Mouse (Mus musculus) forebrain, postnatal 0 days (tissue): ENCODE results near the gene Gm20517. TPM values are rescaled to one million over a fixed set of nuclear protein-coding genes. Genes with fewer than 3 reads are reported as not detected.

Experiments
- ATAC-seq: fragments of 200-750 bp; cut with Nextera tagmentation; 2 replicates; pipeline ENCODE4 v1.8.0; 2017; ENCODE audit warnings: mild to moderate bottlenecking, moderate library complexity
- DNase-seq: peaks from one replicate; pipeline ENCODE4 v3.0.0-alpha.2; 2015
- H3K27ac ChIP-seq: fragments of 300-500 bp; sonication (generic); 2 replicates; pipeline ENCODE4 v1.5.1; 2014; ENCODE audit warnings: low read depth, mild to moderate bottlenecking, antibody characterized with exemption, low read length, moderate library complexity, mixed read lengths
- H3K27me3 ChIP-seq: fragments of 300-500 bp; sonication (generic); 2 replicates; pipeline ENCODE4 v1.6.1; 2014; ENCODE audit warnings: mild to moderate bottlenecking, low read length, mixed read lengths; ENCODE audit not compliant: insufficient read depth
- H3K36me3 ChIP-seq: fragments of 300-500 bp; sonication (generic); 2 replicates; pipeline ENCODE4 v1.6.1; 2014; ENCODE audit warnings: mild to moderate bottlenecking, moderate library complexity; ENCODE audit not compliant: insufficient read depth
- H3K4me1 ChIP-seq: fragments of 300-500 bp; sonication (generic); 2 replicates; pipeline ENCODE4 v1.6.1; 2014; ENCODE audit warnings: antibody characterized with exemption; ENCODE audit not compliant: insufficient read depth
- H3K4me2 ChIP-seq: fragments of 300-500 bp; sonication (generic); 2 replicates; pipeline ENCODE4 v1.6.1; 2014; ENCODE audit warnings: low read depth, mild to moderate bottlenecking, moderate library complexity
- H3K4me3 ChIP-seq: fragments of 300-500 bp; sonication (generic); 2 replicates; pipeline ENCODE4 v1.5.1; 2014; ENCODE audit warnings: low read depth, low read length, mixed read lengths
- H3K9ac ChIP-seq: fragments of 300-500 bp; sonication (generic); 2 replicates; pipeline ENCODE4 v1.6.1; 2014; ENCODE audit warnings: mild to moderate bottlenecking
- H3K9me3 ChIP-seq: fragments of 300-500 bp; sonication (generic); 2 replicates; pipeline ENCODE4 v1.6.1; 2016; ENCODE audit warnings: low read length
- CTCF ChIP-seq: sonication (generic); IDR thresholded peaks from 2 replicates; pipeline ENCODE4 v1.5.1; 2016; ENCODE audit warnings: antibody characterized with exemption, control low read depth, low read depth
- WGBS: fragments of 180-500 bp; shearing (Covaris S2); extraction: QIAGEN DNeasy Blood & Tissue Kit; methylation state at CpG from one replicate; pipeline ENCODE4 v1.1.7; 2014; 5-methylcytosine and 5-hydroxymethylcytosine counted together
- polyA plus RNA-seq: library from polyadenylated mRNA; unstranded; fragments of >200 nt; fragmentation: Nextera tagmentation; extraction: Ambion mirVana; gene quantifications from 2 replicates; pipeline ENCODE4 v1.2.1, GENCODE M21; 2015
- total RNA-seq: library from RNA; depleted of rRNA; stranded (reverse); fragments of >200 nt; gene quantifications from 2 replicates; pipeline ENCODE4 v1.2.3, GENCODE M21; 2014; rRNA removed

Gm20517 gene
- total and polyA plus RNA-seq, 2 experiments from 2014 or later = 1.4 to 4.7 TPM

DNA sequence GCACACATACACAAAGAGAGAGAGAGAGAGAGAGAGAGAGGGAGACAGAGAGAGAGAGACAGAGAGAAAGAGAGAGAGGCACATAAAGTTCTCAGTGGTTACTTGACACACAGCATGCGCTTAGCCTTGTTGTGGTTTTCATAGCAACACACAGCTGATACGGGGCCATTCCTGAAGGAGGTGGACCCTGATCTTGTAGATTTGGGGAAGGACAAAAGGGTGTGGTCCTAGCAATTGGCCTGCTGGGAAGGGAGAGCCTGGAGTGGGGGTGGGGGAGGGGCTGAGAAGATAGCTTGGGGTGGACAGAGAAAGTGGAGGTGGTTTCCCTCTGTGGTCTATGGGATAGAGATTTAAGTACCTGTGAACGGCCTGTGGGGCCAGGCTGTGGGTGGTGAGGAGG, 98.6 kb downstream of the Gm20517 start:
- ATAC-seq (no peak), DNase-seq (no peak)
- H3K27me3 ChIP-seq = no peaks in the 10 kb centered on the region
- WGBS = 84% methylated on average over 3 of the region's 3 CpGs
- H3K36me3 ChIP-seq = no peaks in the 10 kb centered on the region
- no peak for TF ChIP-seq CTCF
- H3K27ac ChIP-seq = no peak overlapping the region
- H3K9ac ChIP-seq = no peak overlapping the region
- no peak overlapping the region for H3K4me2 ChIP-seq
- H3K4me1 ChIP-seq = no peaks in the 10 kb centered on the region
- no peaks in the 10 kb centered on the region for H3K9me3 ChIP-seq
- no peak overlapping the region for H3K4me3 ChIP-seq

DNA sequence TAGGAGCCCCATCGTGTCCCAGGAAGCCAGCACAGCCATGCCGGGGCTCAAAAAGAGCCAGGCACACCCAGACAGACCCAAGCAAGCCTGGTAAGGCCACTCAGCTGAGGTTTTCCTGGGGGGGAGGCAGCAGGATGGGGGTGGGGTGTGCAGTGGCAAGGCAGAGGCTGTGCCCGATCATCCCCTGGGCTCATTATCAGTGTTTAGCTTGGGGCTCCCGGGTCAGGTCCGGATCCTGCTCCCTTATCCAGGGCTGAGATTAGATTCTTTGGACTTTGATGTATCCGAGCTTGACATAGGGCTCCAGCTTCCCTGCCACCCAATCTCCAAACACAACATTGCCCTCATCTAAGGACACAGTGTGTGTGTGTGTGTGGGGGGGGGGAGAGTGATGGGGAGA, 100.5 kb downstream of the Gm20517 start:
- Histone ChIP-seq H3K9me3 (no peaks in the 10 kb centered on the region), H3K27ac (no peak overlapping the region), H3K4me1 (no peaks in the 10 kb centered on the region), H3K4me3 (no peak overlapping the region), H3K4me2 (no peak overlapping the region), H3K9ac (no peak overlapping the region), H3K27me3 (no peaks in the 10 kb centered on the region), H3K36me3 (no peaks in the 10 kb centered on the region)
- WGBS = 74% methylated on average over 6 of the region's 6 CpGs
- TF ChIP-seq CTCF = no peak
- ATAC-seq (no peak), DNase-seq (no peak)

DNA sequence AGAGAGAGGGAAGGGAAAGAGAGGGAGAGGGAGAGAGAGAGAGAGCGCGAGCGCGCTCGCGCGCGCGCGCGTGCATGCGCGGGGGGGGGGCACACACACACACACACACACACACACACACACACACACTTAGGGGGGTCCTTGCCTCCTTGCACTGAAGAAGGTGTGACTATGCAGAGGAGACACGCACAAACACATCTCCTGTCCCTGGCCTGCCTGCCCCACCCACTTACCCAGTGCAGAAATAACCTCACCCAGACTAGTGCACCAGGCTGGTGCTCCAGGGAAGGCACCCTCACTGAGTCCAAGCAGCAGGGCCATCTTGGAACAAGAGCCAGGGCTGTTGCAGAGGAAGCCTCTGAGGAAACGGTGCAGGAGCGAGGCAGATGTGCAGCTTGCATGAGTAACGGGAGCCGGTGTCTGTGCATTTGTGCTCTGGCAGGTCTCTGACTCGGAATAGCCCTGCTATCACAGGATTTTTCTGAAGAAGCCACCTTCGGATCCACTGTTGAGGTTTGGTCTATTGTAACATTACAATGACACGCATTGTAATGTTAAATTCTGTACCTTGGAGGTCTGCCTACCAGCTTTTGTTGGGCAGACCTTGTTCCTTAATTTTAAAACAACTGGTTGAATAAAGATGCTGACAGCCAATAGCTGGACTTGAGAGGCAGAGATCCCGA, 101.6 kb downstream of the Gm20517 start:
- H3K4me2 ChIP-seq = 0 out of 2 replicates have a peak overlapping the region, but pooled peaks have one; percentile 5
- ATAC-seq = no peak
- 48% methylated on average over 22 of the region's 22 CpGs for WGBS
- no peak for TF ChIP-seq CTCF
- H3K4me3 ChIP-seq = no peak overlapping the region
- no peaks in the 10 kb centered on the region for H3K4me1 ChIP-seq
- H3K9me3 ChIP-seq = no peaks in the 10 kb centered on the region
- no peaks in the 10 kb centered on the region for H3K36me3 ChIP-seq
- DNase-seq = no peak
- H3K27ac ChIP-seq = no peak overlapping the region
- H3K27me3 ChIP-seq = no peaks in the 10 kb centered on the region
- H3K9ac ChIP-seq = no peak overlapping the region; the same call in 1 of the 2 replicates

DNA sequence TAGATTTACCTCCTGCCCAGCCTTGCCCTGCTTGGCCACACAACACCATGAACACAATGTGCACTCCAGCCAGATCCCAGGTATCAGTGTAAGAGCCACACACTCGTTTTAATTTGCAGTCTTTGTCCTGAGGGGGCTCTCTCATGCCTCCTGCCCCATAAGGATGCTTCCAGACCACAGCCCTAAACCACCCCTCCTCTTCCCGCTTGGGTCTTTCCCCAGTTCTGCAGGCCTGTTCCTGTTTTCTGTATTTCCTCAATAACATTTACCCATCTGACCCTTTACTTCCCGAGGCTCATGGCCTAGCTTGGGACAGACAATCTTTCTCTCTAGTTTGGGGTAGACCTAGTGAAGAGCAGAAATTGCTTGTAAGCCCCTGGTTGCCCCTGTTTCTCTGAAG, 103.6 kb downstream of the Gm20517 start:
- ATAC-seq (no peak), DNase-seq (no peak)
- Histone ChIP-seq H3K27me3 (no peaks in the 10 kb centered on the region), H3K9me3 (no peaks in the 10 kb centered on the region), H3K4me3 (no peak overlapping the region), H3K36me3 (no peaks in the 10 kb centered on the region), H3K4me1 (no peaks in the 10 kb centered on the region), H3K4me2 (no peak overlapping the region), H3K27ac (no peak overlapping the region), H3K9ac (no peak overlapping the region)
- 66% methylated on average over 3 of the region's 3 CpGs for WGBS
- TF ChIP-seq CTCF = no peak

DNA sequence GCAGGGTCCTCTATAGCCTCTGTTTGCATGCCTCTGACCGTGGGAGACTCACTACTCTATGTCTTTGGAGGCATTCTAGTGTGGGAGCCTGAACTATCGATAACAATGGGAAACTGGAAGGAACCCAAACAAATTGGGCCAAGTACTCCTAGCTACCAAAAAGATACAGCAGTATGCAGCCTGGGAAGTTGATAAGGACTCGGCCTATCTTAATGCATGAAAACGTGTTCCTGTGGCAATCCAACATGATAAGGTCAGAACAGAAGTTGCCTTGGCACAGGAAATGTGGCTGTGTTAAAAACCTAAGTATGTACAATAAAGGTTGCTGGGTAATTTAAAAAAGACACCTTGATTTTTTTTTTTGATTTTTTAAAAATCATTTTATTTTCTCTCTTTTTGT, 109.8 kb downstream of the Gm20517 start:
- Histone ChIP-seq H3K27ac (no peak overlapping the region), H3K4me1 (no peaks in the 10 kb centered on the region), H3K9me3 (no peaks in the 10 kb centered on the region), H3K4me2 (no peak overlapping the region), H3K4me3 (no peak overlapping the region), H3K9ac (no peak overlapping the region), H3K36me3 (no peaks in the 10 kb centered on the region), H3K27me3 (no peaks in the 10 kb centered on the region)
- no peak for DNase-seq
- no peak for ATAC-seq
- 75% methylated on average over 4 of the region's 4 CpGs for WGBS
- TF ChIP-seq CTCF = no peak

DNA sequence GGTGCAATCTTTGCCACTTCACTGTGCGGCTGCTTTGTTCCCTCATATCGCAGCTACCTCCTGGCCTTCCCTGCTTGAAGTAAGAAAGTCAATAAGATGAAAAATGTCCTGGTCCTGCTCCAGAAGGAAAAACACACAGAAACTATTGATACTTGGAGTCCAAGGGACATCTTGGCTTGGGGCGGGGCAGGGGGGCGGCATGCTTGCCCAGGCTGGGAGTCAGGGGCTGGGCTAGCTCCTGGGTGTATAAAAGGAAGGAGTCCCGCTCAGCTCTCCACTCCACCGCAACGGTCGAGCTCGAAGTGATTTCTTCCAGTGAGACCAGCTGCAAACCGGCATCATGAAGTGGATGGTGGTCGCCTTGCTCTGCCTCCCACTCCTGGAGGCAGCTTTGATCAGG, 115.2 kb downstream of the Gm20517 start, which contains the start of gene Pgc:
Gene Pgc (plus strand): TSS at position 277 of the 400 bp plus-strand sequence.
- ATAC-seq (no peak), DNase-seq (no peak)
- no peak within 1 kb of the TSS for H3K4me2 ChIP-seq
- H3K9ac ChIP-seq = no peak within 1 kb of the TSS
- no peaks in the 10 kb centered on the region for H3K27me3 ChIP-seq
- H3K36me3 ChIP-seq = no peaks in the 10 kb centered on the region
- no peaks in the 10 kb centered on the region for H3K9me3 ChIP-seq
- TF ChIP-seq CTCF = no peak
- H3K27ac ChIP-seq = no peak within 1 kb of the TSS
- WGBS = 81% methylated on average over 11 of the region's 11 CpGs
- H3K4me1 ChIP-seq = no peaks in the 10 kb centered on the region
- no peak within 1 kb of the TSS for H3K4me3 ChIP-seq

DNA sequence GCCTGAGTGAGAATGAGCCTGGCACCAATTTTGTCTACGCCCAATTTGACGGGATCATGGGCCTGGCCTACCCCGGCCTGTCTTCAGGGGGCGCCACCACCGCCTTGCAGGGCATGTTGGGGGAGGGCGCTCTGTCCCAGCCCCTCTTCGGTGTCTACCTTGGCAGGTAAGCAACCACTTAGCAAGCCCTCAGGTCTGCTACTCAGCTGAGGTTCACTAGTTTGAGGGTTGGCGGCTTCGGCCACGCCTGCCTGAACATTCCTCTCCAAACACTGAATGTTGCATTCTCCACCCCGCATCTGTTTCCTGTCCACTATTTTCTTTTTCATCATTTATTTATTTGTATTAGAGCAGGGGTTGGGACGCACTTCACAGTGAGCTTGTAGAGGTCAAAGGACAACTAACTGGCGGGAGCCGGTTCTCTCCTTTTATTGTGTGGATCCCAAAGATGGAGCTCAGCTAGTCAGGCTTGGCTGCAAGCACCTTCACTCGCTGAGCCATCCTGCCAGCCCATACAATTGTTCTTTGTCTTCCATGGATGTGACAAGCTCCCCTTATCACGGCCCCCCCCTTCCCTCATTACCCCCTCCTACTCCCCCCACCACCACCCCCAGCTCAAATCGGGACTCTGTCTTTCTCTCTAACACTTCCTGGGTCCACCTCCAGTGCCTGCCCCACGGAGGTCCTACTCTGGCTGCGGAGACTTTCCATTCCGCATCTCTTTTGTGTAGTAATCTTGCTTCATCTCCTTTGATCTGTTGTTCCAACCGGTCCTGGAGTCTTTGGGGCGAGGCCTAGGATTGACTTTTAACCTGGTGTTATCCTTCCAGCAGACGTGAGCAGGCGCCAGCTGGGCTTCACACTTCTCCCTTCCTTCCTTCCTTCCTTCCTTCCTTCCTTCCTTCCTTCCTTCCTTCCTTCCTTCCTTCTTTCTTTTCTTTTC, 119.5 kb downstream of the Gm20517 start:
- TF ChIP-seq CTCF = no peak
- DNase-seq (no peak), ATAC-seq (no peak)
- no peaks in the 10 kb centered on the region for H3K27me3 ChIP-seq
- H3K27ac ChIP-seq = no peak overlapping the region
- H3K4me2 ChIP-seq = no peak overlapping the region
- WGBS = 50% methylated on average over 24 of the region's 24 CpGs
- H3K36me3 ChIP-seq = no peaks in the 10 kb centered on the region
- no peaks in the 10 kb centered on the region for H3K9me3 ChIP-seq
- H3K9ac ChIP-seq = no peak overlapping the region
- H3K4me1 ChIP-seq = no peaks in the 10 kb centered on the region
- no peak overlapping the region for H3K4me3 ChIP-seq

Other genes with a start within 250 kb of the Gm20517 start
- 28.6 and 42.4 TPM in 2 replicates for gene Mrps10, start 242.7 kb upstream of the Gm20517 start, total RNA-seq
- gene Mrps10, start 242.7 kb upstream of the Gm20517 start, polyA plus RNA-seq = 75.0 and 83.5 TPM in 2 replicates
- 0.15 and 0.33 TPM in 2 replicates for gene Guca1b, start 226.2 kb upstream of the Gm20517 start, total RNA-seq
- 0.18 TPM in 1 of 2 replicates, not detected in the other for gene Guca1b, start 226.2 kb upstream of the Gm20517 start, polyA plus RNA-seq
- gene Guca1a, start 211.0 kb upstream of the Gm20517 start, total RNA-seq = 0.23 TPM in 1 of 2 replicates, not detected in the other
- 0.33 and 0.59 TPM in 2 replicates for gene Guca1a, start 211.0 kb upstream of the Gm20517 start, polyA plus RNA-seq
- 0.05 and 0.08 TPM in 2 replicates for gene AI661453, start 175.0 kb upstream of the Gm20517 start, total RNA-seq
- 0.22 TPM in 1 of 2 replicates, not detected in the other for gene AI661453, start 175.0 kb upstream of the Gm20517 start, polyA plus RNA-seq
- gene 1700001C19Rik, start 174.2 kb upstream of the Gm20517 start, total RNA-seq = 0.14 and 0.31 TPM in 2 replicates
- 0.33 and 0.35 TPM in 2 replicates for gene 1700001C19Rik, start 174.2 kb upstream of the Gm20517 start, polyA plus RNA-seq
- gene Taf8, start 109.3 kb upstream of the Gm20517 start, total RNA-seq = 17.4 and 17.9 TPM in 2 replicates
- gene Taf8, start 109.3 kb upstream of the Gm20517 start, polyA plus RNA-seq = 8.8 and 10.8 TPM in 2 replicates
- 26.3 and 42.6 TPM in 2 replicates for gene Ccnd3, start 106.5 kb upstream of the Gm20517 start, total RNA-seq
- 54.0 and 59.6 TPM in 2 replicates for gene Ccnd3, start 106.5 kb upstream of the Gm20517 start, polyA plus RNA-seq
- 21.9 and 23.7 TPM in 2 replicates for gene Bysl, start 97 bp upstream of the Gm20517 start, total RNA-seq
- 32.0 and 35.4 TPM in 2 replicates for gene Bysl, start 97 bp upstream of the Gm20517 start, polyA plus RNA-seq
- 31.5 and 37.0 TPM in 2 replicates for gene Med20, start within 50 bp of the Gm20517 start, total RNA-seq
- gene Med20, start within 50 bp of the Gm20517 start, polyA plus RNA-seq = 27.9 and 30.2 TPM in 2 replicates
- 11.2 and 18.9 TPM in 2 replicates for gene Usp49, start 19.1 kb downstream of the Gm20517 start, total RNA-seq
- gene Usp49, start 19.1 kb downstream of the Gm20517 start, polyA plus RNA-seq = 2.8 and 4.7 TPM in 2 replicates
- 67.0 and 73.9 TPM in 2 replicates for gene Tomm6, start 76.8 kb downstream of the Gm20517 start, total RNA-seq
- 329 and 353 TPM in 2 replicates for gene Tomm6, start 76.8 kb downstream of the Gm20517 start, polyA plus RNA-seq
- gene Frs3, start 77.4 kb downstream of the Gm20517 start, total RNA-seq = 68.0 and 79.6 TPM in 2 replicates
- gene Frs3, start 77.4 kb downstream of the Gm20517 start, polyA plus RNA-seq = 33.6 and 43.6 TPM in 2 replicates
- 4.9 and 5.2 TPM in 2 replicates for gene Gm21981, start 82.9 kb downstream of the Gm20517 start, total RNA-seq
- 0.76 and 0.97 TPM in 2 replicates for gene Gm21981, start 82.9 kb downstream of the Gm20517 start, polyA plus RNA-seq
- 1.8 TPM in 1 of 2 replicates, not detected in the other for gene Prickle4, start 83.1 kb downstream of the Gm20517 start, total RNA-seq
- 0.45 and 0.60 TPM in 2 replicates for gene Prickle4, start 83.1 kb downstream of the Gm20517 start, polyA plus RNA-seq
- not detected in 2 replicates for gene Pgc, start 115.3 kb downstream of the Gm20517 start, total RNA-seq
- gene Pgc, start 115.3 kb downstream of the Gm20517 start, polyA plus RNA-seq = not detected in 2 replicates
- 4.1 and 5.5 TPM in 2 replicates for gene Tfeb, start 125.4 kb downstream of the Gm20517 start, total RNA-seq
- 3.3 and 4.6 TPM in 2 replicates for gene Tfeb, start 125.4 kb downstream of the Gm20517 start, polyA plus RNA-seq
- gene Mdfi, start 223.1 kb downstream of the Gm20517 start, total RNA-seq = 9.5 and 17.5 TPM in 2 replicates
- 0.99 and 1.3 TPM in 2 replicates for gene Mdfi, start 223.1 kb downstream of the Gm20517 start, polyA plus RNA-seq